Mouse (Mus musculus) layer of hippocampus, adult 8-10 months (tissue): ENCODE data around the gene Prmt7. TPM values are rescaled to one million over a fixed set of nuclear protein-coding genes. Genes with fewer than 3 reads are reported as not detected.
A peak's percentile ranks its signal among the peaks of the same experiment; 100 is the strongest.

Experiments used
- DNase-seq, 2 experiments: peaks; one replicate each; pipeline ENCODE4 v3.0.0; 2022; ENCODE audit warnings: low spot score in 2 of 2
- total RNA-seq, 4 experiments: library from RNA; stranded (reverse); gene quantifications; 2 replicates each; pipeline ENCODE4 v1.2.4; 2022

The Prmt7 gene
- total RNA-seq, 4 experiments from 2014 or later: 32.8 to 43.7 (median 36.4) TPM

- no peak for DNase-seq
Measured at GRCm38 (mm10) chr8:106219620-106220019, 8.9 kb downstream of the Prmt7 start.

GRCm38 (mm10) chr8:106226589-106226988 is 15.9 kb downstream of the Prmt7 start:
- DNase-seq: no peak

- DNase-seq: no peak
Measured at GRCm38 (mm10) chr8:106231536-106231935, 20.8 kb downstream of the Prmt7 start.

- no peak for DNase-seq
Measured at GRCm38 (mm10) chr8:106232751-106233150, 22.0 kb downstream of the Prmt7 start.

GRCm38 (mm10) chr8:106234567-106235261 is 24.0 kb downstream of the Prmt7 start:
- no peak for DNase-seq

GRCm38 (mm10) chr8:106237106-106237505 is 26.4 kb downstream of the Prmt7 start:
- DNase-seq: no peak

- no peak for DNase-seq
Measured at GRCm38 (mm10) chr8:106250186-106250585, 39.5 kb downstream of the Prmt7 start.

- no peak for DNase-seq
Measured at GRCm38 (mm10) chr8:106258169-106258568, 47.4 kb downstream of the Prmt7 start.

GRCm38 (mm10) chr8:106259579-106260255 is 49.0 kb downstream of the Prmt7 start:
- DNase-seq: no peak

- DNase-seq: no peak
Measured at GRCm38 (mm10) chr8:106260894-106261293, 50.2 kb downstream of the Prmt7 start.

- DNase-seq: no peak
Measured at GRCm38 (mm10) chr8:106262343-106262742, 51.6 kb downstream of the Prmt7 start.

- no peak for DNase-seq
Measured at GRCm38 (mm10) chr8:106263928-106264327, 53.2 kb downstream of the Prmt7 start.

GRCm38 (mm10) chr8:106265398-106265797 is 54.7 kb downstream of the Prmt7 start:
- DNase-seq: no peak

- no peak for DNase-seq
Measured at GRCm38 (mm10) chr8:106268710-106269346, 58.1 kb downstream of the Prmt7 start.

GRCm38 (mm10) chr8:106270804-106271203 is 60.1 kb downstream of the Prmt7 start:
- peak; percentile 85 to 88 for DNase-seq

GRCm38 (mm10) chr8:106271378-106271777 is 60.6 kb downstream of the Prmt7 start:
- DNase-seq: no peak

- no peak for DNase-seq
Measured at GRCm38 (mm10) chr8:106273468-106273867, 62.7 kb downstream of the Prmt7 start.

- no peak for DNase-seq
Measured at GRCm38 (mm10) chr8:106276709-106277317, 66.1 kb downstream of the Prmt7 start.

- no peak for DNase-seq
Measured at GRCm38 (mm10) chr8:106278367-106279042, 67.8 kb downstream of the Prmt7 start.

- no peak for DNase-seq
Measured at GRCm38 (mm10) chr8:106280154-106280553, 69.4 kb downstream of the Prmt7 start.

GRCm38 (mm10) chr8:106280844-106281243 is 70.1 kb downstream of the Prmt7 start:
- no peak for DNase-seq
